Mouse (Mus musculus): ENCODE results near the gene Snx32.

DNA sequence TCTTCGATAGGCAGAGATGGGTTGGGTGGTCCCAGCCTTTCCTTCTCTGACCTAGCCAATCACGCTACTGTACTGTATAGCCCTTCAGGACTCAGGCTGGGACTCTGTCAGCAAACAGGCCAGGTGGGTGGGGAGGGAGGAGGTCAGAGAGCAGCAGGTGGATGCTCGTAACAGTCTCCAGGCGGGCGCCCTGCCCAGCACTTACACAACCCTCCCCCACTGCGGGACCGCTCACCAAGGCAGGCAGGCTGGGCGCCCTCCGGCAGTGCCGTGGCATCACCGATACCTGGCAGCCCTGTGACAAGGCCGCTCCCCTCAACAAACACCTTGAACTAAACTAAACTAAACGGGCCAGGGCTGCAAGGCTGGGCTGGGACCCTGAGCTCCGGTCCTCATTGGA, 43.9 kb upstream of the Snx32 start:
- TF ChIP-seq CTCF (IDR thresholded peaks at IDR 0.05; ENCODE audit: low read depth, low read length) (no peak), POLR2A (IDR thresholded peaks at IDR 0.05; ENCODE audit: borderline replicate concordance, low read depth, low read length) (no peak)
